Mouse (Mus musculus) brain, embryonic 14.5 days (tissue): ENCODE results near the gene Krt12. TPM values are rescaled to one million over a fixed set of nuclear protein-coding genes. Genes with fewer than 3 reads are reported as not detected.

Experiments
- DNase-seq: peaks from one replicate; pipeline ENCODE4 v3.0.0-alpha.2; 2011; ENCODE audit warnings: low read depth
- CTCF ChIP-seq: fragments of 200-500 bp; IDR thresholded peaks from 2 replicates; pipeline ENCODE4 v1.5.1; 2012; ENCODE audit warnings: inconsistent platforms, mild to moderate bottlenecking, moderate library complexity, borderline replicate concordance; ENCODE audit not compliant: insufficient read depth, insufficient read length; ENCODE audit errors: extremely low read depth
- POLR2A ChIP-seq: fragments of 200-500 bp; IDR thresholded peaks from 2 replicates; pipeline ENCODE4 v1.6.1; 2012; ENCODE audit warnings: mild to moderate bottlenecking, inconsistent platforms, borderline replicate concordance; ENCODE audit not compliant: poor library complexity, insufficient read depth, insufficient read length, severe bottlenecking; ENCODE audit errors: extremely low read depth
- polyA plus RNA-seq: library from polyadenylated mRNA; depleted of rRNA; stranded (reverse); fragments of >200 nt; gene quantifications from 2 replicates; pipeline ENCODE4 v1.2.3, GENCODE M21; 2012; rRNA removed

Krt12 gene
- polyA plus RNA-seq: 0.04 and 0.05 TPM in 2 replicates

- TF ChIP-seq POLR2A (no peak), CTCF (no peak)
Observed at GRCm38 (mm10) chr11:99422159-99422558, at the start of gene Krt12. Gene Krt12, minus strand, starts transcription at chr11:99422259.

DNA sequence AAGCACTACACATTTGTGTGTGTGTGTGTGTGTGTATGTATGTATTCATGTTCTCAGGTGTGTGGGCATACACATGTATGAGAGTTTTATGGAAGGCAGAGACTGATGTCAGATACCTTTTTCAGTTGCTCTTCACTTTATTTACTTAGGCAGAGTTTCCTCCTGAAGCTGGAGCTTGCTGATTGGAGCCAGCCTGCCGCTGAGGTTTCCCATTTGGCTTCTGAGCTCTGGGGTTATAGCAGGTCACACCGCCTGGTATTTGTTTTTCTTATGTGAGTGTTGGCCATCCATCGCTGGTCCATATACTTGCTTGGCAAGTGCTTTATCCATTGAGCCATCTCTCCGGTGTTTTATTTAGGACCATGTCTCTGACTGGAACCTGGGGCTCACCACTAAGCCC is 47.2 kb upstream of the Krt12 start:
- DNase-seq: no peak
- no peak for TF ChIP-seq CTCF
- no peak for TF ChIP-seq POLR2A

More at GRCm38 (mm10) chr11:99422159-99422558, at the start of gene Krt12:
- no peak for DNase-seq

DNA sequence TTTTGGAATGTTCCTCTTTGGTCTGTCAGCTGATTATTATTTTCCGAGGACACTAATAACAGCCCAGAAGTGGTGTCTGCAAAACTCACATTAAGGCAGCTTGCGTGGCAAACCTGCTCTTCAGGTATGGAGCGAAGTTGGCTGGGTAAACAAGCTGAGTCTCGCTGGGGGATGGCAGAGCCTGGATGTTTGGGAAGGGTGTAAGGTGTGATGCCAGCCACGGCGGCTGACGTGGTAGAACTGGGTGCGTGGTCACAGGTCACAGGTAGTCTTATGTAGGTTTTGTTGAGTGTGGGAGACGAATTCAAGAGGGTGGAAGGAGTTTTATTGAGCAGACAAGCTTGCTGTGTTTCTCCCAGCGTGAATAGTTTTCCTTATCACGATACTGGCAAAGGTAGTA is 46.5 kb upstream of the Krt12 start:
- TF ChIP-seq POLR2A: no peak
- no peak for TF ChIP-seq CTCF
- DNase-seq: no peak

DNA sequence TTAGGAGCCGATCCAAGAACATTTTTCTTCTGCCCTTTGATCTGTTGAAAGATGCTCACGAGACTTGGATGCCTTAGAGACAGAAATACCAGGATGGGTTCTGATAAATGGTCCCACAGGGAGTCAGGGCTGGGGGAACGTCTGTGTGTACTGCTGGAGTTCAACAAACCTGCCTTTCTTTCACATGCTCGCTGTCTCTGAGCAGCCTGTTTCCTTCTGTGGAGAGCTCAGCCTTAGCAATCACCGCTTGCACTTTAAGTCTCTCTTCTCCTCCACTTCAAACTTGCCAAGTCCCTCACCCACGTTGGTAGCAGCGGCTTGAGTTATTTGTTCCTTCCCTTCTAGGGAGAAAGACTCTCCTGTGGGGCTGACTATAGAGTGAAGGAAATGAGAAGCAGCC is 44.3 kb upstream of the Krt12 start:
- no peak for TF ChIP-seq POLR2A
- TF ChIP-seq CTCF: no peak
- DNase-seq: peak; percentile 36

DNA sequence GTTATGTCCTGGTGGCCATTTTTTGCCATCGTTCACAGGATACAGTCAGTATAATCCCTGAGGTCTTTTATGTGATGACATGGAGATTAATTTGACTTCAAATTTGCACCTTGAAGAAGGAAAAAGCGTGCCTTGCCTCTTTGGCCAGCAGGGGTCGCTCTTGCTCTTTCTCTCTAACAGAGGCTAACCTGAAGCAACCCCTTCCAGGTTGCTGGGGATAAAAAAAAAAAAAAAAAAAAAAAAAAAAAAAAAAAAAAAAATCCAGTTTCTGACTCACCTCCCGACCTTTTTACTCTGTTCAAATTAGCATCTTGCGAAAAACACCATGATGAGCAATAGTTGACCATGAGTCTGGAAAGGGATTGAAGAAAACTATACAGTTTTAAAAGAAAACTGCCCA is 42.8 kb upstream of the Krt12 start:
- TF ChIP-seq POLR2A (no peak), CTCF (peak; percentile 86)
- DNase-seq: peak; percentile 91

DNA sequence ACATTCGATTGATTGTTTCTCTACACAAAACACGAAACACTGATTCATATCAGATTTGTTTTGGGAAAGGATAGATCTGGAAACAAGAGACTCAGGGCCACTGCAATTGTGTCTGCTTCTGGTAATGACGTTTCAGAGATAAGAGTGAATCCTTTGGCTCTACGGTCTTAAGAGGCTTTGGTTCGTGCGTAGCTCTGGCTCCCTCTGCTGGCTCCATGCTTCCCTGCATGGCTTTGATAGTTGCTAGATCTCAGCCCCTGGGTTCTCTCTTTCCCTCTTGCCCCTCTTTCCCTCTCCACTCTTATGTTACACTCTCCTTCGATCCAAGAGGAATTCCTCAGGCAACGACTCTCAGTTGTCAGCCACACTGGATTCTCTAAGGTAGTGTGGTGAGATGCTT is 41.1 kb upstream of the Krt12 start:
- TF ChIP-seq POLR2A (no peak), CTCF (peak; percentile 96)

GRCm38 (mm10) chr11:99461736-99462135 is 39.7 kb upstream of the Krt12 start:
- TF ChIP-seq CTCF (no peak), POLR2A (no peak)
- no peak for DNase-seq

More for the DNA sequence above, 41.1 kb upstream of the Krt12 start:
- DNase-seq: peak; percentile 89

DNA sequence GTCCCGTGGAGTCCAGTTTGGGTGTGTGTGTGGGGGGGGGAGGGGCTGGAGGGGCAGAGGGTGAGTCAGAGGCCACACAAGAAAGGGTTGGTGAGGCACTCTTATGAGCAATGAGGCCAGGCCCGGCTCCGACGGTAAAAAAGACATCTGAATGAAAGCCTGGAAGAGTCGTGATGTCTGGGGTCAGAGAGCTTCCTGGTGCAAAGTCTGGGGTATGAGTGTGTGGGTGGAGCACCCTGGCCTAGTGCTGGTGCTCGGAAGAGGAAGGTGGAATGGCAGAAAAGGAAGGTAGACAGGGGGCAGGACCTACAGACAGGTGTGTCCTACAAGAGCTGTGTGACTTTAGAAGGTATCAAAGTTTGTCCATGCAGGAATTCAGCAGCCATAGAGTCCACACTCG is 36.8 kb upstream of the Krt12 start:
- no peak for DNase-seq
- TF ChIP-seq CTCF (no peak), POLR2A (no peak)

- DNase-seq: no peak
- TF ChIP-seq POLR2A: no peak
- no peak for TF ChIP-seq CTCF
Observed at GRCm38 (mm10) chr11:99454759-99455158, 32.7 kb upstream of the Krt12 start.

GRCm38 (mm10) chr11:99454044-99454443 is 32.0 kb upstream of the Krt12 start:
- TF ChIP-seq CTCF (no peak), POLR2A (no peak)
- no peak for DNase-seq

DNA sequence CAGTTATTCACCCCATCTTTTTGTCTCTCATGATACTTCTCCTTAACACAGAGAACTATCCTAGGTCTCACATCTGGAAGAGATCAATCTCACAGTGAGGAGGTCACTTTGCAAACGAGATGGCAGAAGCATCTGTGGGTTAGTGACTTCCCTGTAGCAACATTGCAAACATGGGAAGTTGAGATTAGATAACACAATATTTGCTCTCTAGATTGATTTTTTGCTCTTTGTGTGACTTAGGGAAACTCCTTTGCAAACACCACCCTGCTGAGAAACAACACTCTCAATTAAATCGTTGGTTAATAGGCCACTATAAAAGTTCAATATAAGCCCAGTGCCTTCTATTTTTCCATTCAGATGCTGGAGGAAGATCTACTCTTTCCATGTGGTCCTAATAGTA is 26.7 kb upstream of the Krt12 start:
- DNase-seq: no peak
- TF ChIP-seq CTCF (no peak), POLR2A (no peak)

DNA sequence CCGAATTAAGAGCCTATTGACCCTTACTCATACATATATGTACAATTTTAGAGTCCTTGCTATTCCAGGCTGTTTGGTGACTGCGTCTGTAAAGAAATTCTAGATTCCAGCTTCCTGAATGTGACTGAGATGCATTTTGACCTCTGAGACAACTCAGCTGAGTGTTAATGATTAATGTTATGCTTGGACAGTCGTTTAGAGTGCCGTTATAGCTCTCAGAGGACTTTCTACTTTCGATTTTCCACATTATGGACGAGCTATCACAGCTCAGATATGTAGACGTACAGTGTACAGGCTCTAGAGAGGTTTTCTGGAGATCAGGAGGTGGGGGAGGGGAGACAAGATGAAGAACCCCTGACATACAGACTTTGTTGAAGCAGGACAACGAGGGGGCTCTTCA is 19.2 kb upstream of the Krt12 start:
- no peak for DNase-seq
- TF ChIP-seq POLR2A (no peak), CTCF (no peak)
